Mouse (Mus musculus) T-helper 17 cell (primary cell): ENCODE data around the gene Ntf5.

Source experiments
- in situ Hi-C, 2 experiments: fragments of 300-600 bp; cut with MboI, MseI; formaldehyde crosslinking; loops; 1 replicate in 1 of 2; 2 replicates in 1 of 2; pipeline ENCODE4 v1.15.1; 2025; ENCODE audit warnings: high pct_unique_total_duplicates in 2 of 2

The Ntf5 gene

GRCm38 (mm10) chr7:45413113-45413863 is at the start of gene Ntf5:
TSS of gene Ntf5 (plus strand) at chr7:45413695.
- in situ Hi-C loops, result no loop called here

GRCm38 (mm10) chr7:45363983-45364382 is 49.5 kb upstream of the Ntf5 start:
- in situ Hi-C loops, result no loop called here

GRCm38 (mm10) chr7:45365742-45366651 is 47.5 kb upstream of the Ntf5 start:
- in situ Hi-C loops, result no loop called here

- in situ Hi-C loops, result no loop called here
These were observed 46.9 kb upstream of the Ntf5 start, which contains the start of gene Ppfia3 for GRCm38 (mm10) chr7:45366652-45367019. TSS of gene Ppfia3 (minus strand) at chr7:45367019.

- in situ Hi-C loops, result no loop called here
These were observed 46.2 kb upstream of the Ntf5 start for GRCm38 (mm10) chr7:45367020-45367880.

- in situ Hi-C loops, result no loop called here
These were observed 45.3 kb upstream of the Ntf5 start for GRCm38 (mm10) chr7:45368178-45368577.

GRCm38 (mm10) chr7:45369022-45369745 is 44.3 kb upstream of the Ntf5 start:
- in situ Hi-C loops, result no loop called here

- in situ Hi-C loops, result no loop called here
These were observed 43.5 kb upstream of the Ntf5 start for GRCm38 (mm10) chr7:45369836-45370474.

- in situ Hi-C loops, result no loop called here
These were observed 42.8 kb upstream of the Ntf5 start, which contains the start of gene Lin7b for GRCm38 (mm10) chr7:45370475-45371311. TSS of gene Lin7b (minus strand) at chr7:45370583.

GRCm38 (mm10) chr7:45372371-45372770 is 41.1 kb upstream of the Ntf5 start:
- in situ Hi-C loops, result no loop called here

GRCm38 (mm10) chr7:45374620-45375019 is 38.9 kb upstream of the Ntf5 start:
- in situ Hi-C loops, result loop anchor here in 1 of 2 experiments (25.0 kb wide), 1 partner anchor 1413 kb away; the partner anchor contains the start of genes Gtf2h1 and Hps5

GRCm38 (mm10) chr7:45376057-45376456 is 37.4 kb upstream of the Ntf5 start:
- in situ Hi-C loops, result loop anchor here in 1 of 2 experiments (25.0 kb wide), 1 partner anchor 1411 kb away; the partner anchor contains the start of genes Gtf2h1 and Hps5

GRCm38 (mm10) chr7:45386077-45386476 is 27.4 kb upstream of the Ntf5 start:
- in situ Hi-C loops, result loop anchor here in 1 of 2 experiments (25.0 kb wide), 1 partner anchor 1401 kb away; the partner anchor contains the start of genes Gtf2h1 and Hps5

GRCm38 (mm10) chr7:45395129-45395541 is 18.4 kb upstream of the Ntf5 start:
- in situ Hi-C loops, result loop anchor here in 1 of 2 experiments (25.0 kb wide), 1 partner anchor 1392 kb away; the partner anchor contains the start of genes Gtf2h1 and Hps5

- in situ Hi-C loops, result loop anchor here in 1 of 2 experiments (25.0 kb wide), 1 partner anchor 1392 kb away; the partner anchor contains the start of genes Gtf2h1 and Hps5
These were observed 17.7 kb upstream of the Ntf5 start, which contains the start of gene Snrnp70 for GRCm38 (mm10) chr7:45395578-45396336. TSS of gene Snrnp70 (minus strand) at chr7:45395742.

GRCm38 (mm10) chr7:45396337-45396775 is 17.1 kb upstream of the Ntf5 start:
- in situ Hi-C loops, result loop anchor here in 1 of 2 experiments (25.0 kb wide), 1 partner anchor 1391 kb away; the partner anchor contains the start of genes Gtf2h1 and Hps5

GRCm38 (mm10) chr7:45396787-45397186 is 16.7 kb upstream of the Ntf5 start:
- in situ Hi-C loops, result loop anchor here in 1 of 2 experiments (25.0 kb wide), 1 partner anchor 1391 kb away; the partner anchor contains the start of genes Gtf2h1 and Hps5
